ENCODE assay signal across 12 mouse cellular contexts in the genomic region with DNA sequence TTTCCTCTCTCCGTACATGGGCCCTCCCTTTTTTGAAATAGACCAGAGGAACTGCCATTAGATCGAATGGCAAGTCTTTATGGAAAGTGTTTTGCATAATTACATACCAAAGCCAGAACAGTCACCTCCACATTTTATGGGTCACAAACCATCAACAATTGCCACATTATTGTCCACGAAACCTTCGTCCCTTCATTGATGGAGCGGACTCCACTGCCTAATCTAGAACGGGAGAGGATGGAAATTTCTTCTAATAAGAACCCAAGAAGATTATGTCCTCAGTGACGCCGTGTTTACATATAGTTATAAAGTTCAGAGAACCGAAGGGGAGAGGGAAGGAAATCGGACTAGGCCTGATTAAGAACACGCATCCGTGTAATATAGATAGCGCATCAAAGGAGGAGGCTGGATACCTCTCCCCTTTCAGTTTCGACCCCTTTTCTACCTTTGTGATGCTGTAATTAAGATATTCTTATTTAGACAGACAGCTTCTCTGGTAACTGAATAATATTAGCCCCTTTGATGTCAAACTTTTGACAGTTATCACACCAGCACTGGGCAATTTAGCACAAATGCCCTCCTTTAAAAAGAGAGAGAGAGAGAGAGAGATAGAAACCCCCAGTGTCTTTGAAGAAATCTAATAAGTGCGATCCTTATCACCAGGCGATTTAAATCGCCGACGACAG. TPM values are rescaled to one million over a fixed set of nuclear protein-coding genes. Genes with fewer than 3 reads are reported as not detected.
DNase-seq lines count a peak whose midpoint lies in the region; ATAC-seq lines count a peak whose summit lies in the region.
"Had no signal": no experiment of that assay in that cellular context is flagged by ENCODE, and none has a peak within 500 bp of the region (broad histone marks: within the 10 kb centered on the region; RNA-seq: fewer than 3 reads in every experiment).

No protein-coding gene starts in this region.

- peak overlapping the region; percentile 64; the same call in 1 of the 2 replicates for H3K4me3 ChIP-seq in embryonic facial prominence, embryonic 10.5 days
- H3K4me3 ChIP-seq in forebrain, embryonic 15.5 days: no peak overlapping the region
- peak overlapping the region; percentile 18 for H3K4me3 ChIP-seq in midbrain, embryonic 11.5 days (ENCODE audit: low read depth, low read length)
- no peak overlapping the region for H3K4me3 ChIP-seq in stomach, embryonic 16.5 days (replicated peaks; ENCODE audit: low read length)
- H3K4me3 ChIP-seq: embryonic facial prominence, embryonic 15.5 days had no signal

- H3K9ac ChIP-seq in forebrain, embryonic 15.5 days (replicated peaks): no peak overlapping the region
- peak overlapping the region; percentile 57 for H3K9ac ChIP-seq in midbrain, embryonic 11.5 days (ENCODE audit: low read length)
- H3K9ac ChIP-seq in stomach, embryonic 16.5 days (ENCODE audit: low read length): no peak overlapping the region
- H3K9ac ChIP-seq: embryonic facial prominence, embryonic 15.5 days had no signal

- no peaks in the 10 kb centered on the region for H3K9me3 ChIP-seq in embryonic facial prominence, embryonic 10.5 days
- no peaks in the 10 kb centered on the region for H3K9me3 ChIP-seq in forebrain, embryonic 15.5 days
- no peaks in the 10 kb centered on the region for H3K9me3 ChIP-seq in midbrain, embryonic 11.5 days (ENCODE audit: control insufficient read depth, low read length)
- H3K9me3 ChIP-seq in stomach, embryonic 16.5 days (replicated peaks; ENCODE audit: control insufficient read depth, low read length): no peaks in the 10 kb centered on the region
- H3K9me3 ChIP-seq: embryonic facial prominence, embryonic 15.5 days; limb, embryonic 10.5 days had no signal

- H3K27ac ChIP-seq in embryonic facial prominence, embryonic 10.5 days (replicated peaks): peak overlapping the region; percentile 86
- peak overlapping the region; percentile 75 for H3K27ac ChIP-seq in forebrain, embryonic 15.5 days (replicated peaks)
- H3K27ac ChIP-seq in midbrain, embryonic 11.5 days (ENCODE audit: low read depth, low read length): peak overlapping the region; percentile 62
- no peak overlapping the region for H3K27ac ChIP-seq in stomach, embryonic 16.5 days (ENCODE audit: low read length)
- H3K27ac ChIP-seq: embryonic facial prominence, embryonic 15.5 days; limb, embryonic 10.5 days had no signal

- peaks cover 100% of the 10 kb centered on the region for H3K27me3 ChIP-seq in embryonic facial prominence, embryonic 10.5 days (replicated peaks; ENCODE audit: low read depth, poor library complexity, severe bottlenecking)
- H3K27me3 ChIP-seq in forebrain, embryonic 15.5 days: peaks cover 90% of the 10 kb centered on the region
- peaks cover 87% of the 10 kb centered on the region for H3K27me3 ChIP-seq in midbrain, embryonic 11.5 days (ENCODE audit: control insufficient read depth, insufficient read depth, low read length)
- H3K27me3 ChIP-seq in stomach, embryonic 16.5 days (ENCODE audit: control insufficient read depth, insufficient read depth, low read length): peaks cover 26% of the 10 kb centered on the region

- WGBS in embryonic facial prominence, embryonic 10.5 days: 3% methylated on average over 19 of the region's 19 CpGs
- WGBS in forebrain, embryonic 15.5 days: 6% methylated on average over 19 of the region's 19 CpGs
- WGBS in midbrain, embryonic 11.5 days: 5% methylated on average over 19 of the region's 19 CpGs
- 43% methylated on average over 19 of the region's 19 CpGs for WGBS in stomach, embryonic 16.5 days

- 0 out of 2 replicates have a peak overlapping the region, but pooled peaks have one; percentile 11 for H3K4me2 ChIP-seq in forebrain, embryonic 15.5 days (replicated peaks)
- peak overlapping the region; percentile 69 for H3K4me2 ChIP-seq in midbrain, embryonic 11.5 days
- H3K4me2 ChIP-seq in stomach, embryonic 16.5 days (ENCODE audit: low read depth, low read length): peak overlapping the region; percentile 66; the same call in 1 of the 2 replicates

- ATAC-seq in forebrain, embryonic 15.5 days (replicated peaks): no peak
- ATAC-seq in midbrain, embryonic 11.5 days (ENCODE audit: low FRiP score): 0 out of 2 replicates have a peak, but pooled peaks have one; percentile 13
- ATAC-seq in stomach, embryonic 16.5 days (ENCODE audit: insufficient read depth, low FRiP score): no peak

- DNase-seq in embryonic facial prominence, embryonic 10.5 days (ENCODE audit: low spot score): no peak
- DNase-seq in midbrain, embryonic 11.5 days (ENCODE audit: low spot score, missing footprints): peak; percentile 96
- DNase-seq in cerebellum, postnatal 25 days: no peak
- DNase-seq in testis, postnatal 10 days (ENCODE audit: low spot score): no peak
- no peak for DNase-seq in cerebellum, postnatal 36 days
- DNase-seq: adrenal gland, postnatal 36 days; cerebellum, adult 11-12 months; kidney, adult 11 months had no signal

- no peaks in the 10 kb centered on the region for H3K36me3 ChIP-seq in embryonic facial prominence, embryonic 10.5 days (replicated peaks)
- H3K36me3 ChIP-seq in forebrain, embryonic 15.5 days: no peaks in the 10 kb centered on the region
- H3K36me3 ChIP-seq in midbrain, embryonic 11.5 days (ENCODE audit: control insufficient read depth, insufficient read depth, low read length): no peaks in the 10 kb centered on the region
- no peaks in the 10 kb centered on the region for H3K36me3 ChIP-seq in stomach, embryonic 16.5 days (ENCODE audit: control insufficient read depth, insufficient read depth, low read length)
- H3K36me3 ChIP-seq: embryonic facial prominence, embryonic 15.5 days; limb, embryonic 10.5 days had no signal

- H3K4me1 ChIP-seq in embryonic facial prominence, embryonic 10.5 days: peaks cover 79% of the 10 kb centered on the region
- H3K4me1 ChIP-seq in forebrain, embryonic 15.5 days: peaks cover 23% of the 10 kb centered on the region
- H3K4me1 ChIP-seq in midbrain, embryonic 11.5 days (ENCODE audit: control insufficient read depth, insufficient read depth, low read length): peaks cover 12% of the 10 kb centered on the region
- peaks cover 13% of the 10 kb centered on the region; the same call in 1 of the 2 replicates for H3K4me1 ChIP-seq in stomach, embryonic 16.5 days (ENCODE audit: control insufficient read depth, insufficient read depth, low read length)

RNA-seq across cellular contexts. Expression of a gene that starts 36.9 kb away (rescaled TPM):
- polyA plus RNA-seq in embryonic facial prominence, embryonic 10.5 days (2016; fragmentation: Nextera tagmentation; extraction: Ambion mirVana): 89.7 and 99.8 TPM in 2 replicates
- 76.2 and 95.0 TPM in 2 replicates for polyA plus RNA-seq in forebrain, embryonic 15.5 days (2015; fragmentation: Nextera tagmentation; extraction: Ambion mirVana)
- polyA plus RNA-seq in midbrain, embryonic 11.5 days (2014; fragmentation: Nextera tagmentation; extraction: Ambion mirVana): 114 and 122 TPM in 2 replicates
- polyA plus RNA-seq in stomach, embryonic 16.5 days (2015; fragmentation: Nextera tagmentation; extraction: Ambion mirVana): 52.5 and 64.6 TPM in 2 replicates

Comparison
In these comparisons a context has a peak if more than half of its experiments do, and no peak if none do; other contexts are left out.
1. H3K4me3 ChIP-seq: peak in embryonic facial prominence, embryonic 10.5 days (single experiment) and midbrain, embryonic 11.5 days (single experiment); none in forebrain, embryonic 15.5 days (single experiment) and stomach, embryonic 16.5 days (single experiment).
2. H3K4me2 ChIP-seq: peak in every context shown above with its lines; median percentile 69 in midbrain, embryonic 11.5 days; 66 in stomach, embryonic 16.5 days; 11 in forebrain, embryonic 15.5 days.